Mouse (Mus musculus) midbrain, embryonic 12.5 days (tissue): ENCODE data around the gene Acadl. TPM values are rescaled to one million over a fixed set of nuclear protein-coding genes. Genes with fewer than 3 reads are reported as not detected.

ENCODE experiments used
- ATAC-seq: fragments of 200-750 bp; cut with Nextera tagmentation; 2 replicates; pipeline ENCODE4 v1.8.0; 2017; ENCODE audit warnings: low read depth, moderate TSS enrichment, moderate library complexity; ENCODE audit not compliant: low FRiP score
- H3K27ac ChIP-seq: fragments of 300-500 bp; sonication (generic); replicated peaks from 2 replicates; pipeline ENCODE4 v1.5.1; 2016; ENCODE audit warnings: mild to moderate bottlenecking
- H3K27me3 ChIP-seq: fragments of 300-500 bp; sonication (generic); 2 replicates; pipeline ENCODE4 v1.6.1; 2016; ENCODE audit warnings: mild to moderate bottlenecking
- H3K36me3 ChIP-seq: fragments of 300-500 bp; sonication (generic); 2 replicates; pipeline ENCODE4 v1.6.1; 2016
- H3K4me1 ChIP-seq: fragments of 300-500 bp; sonication (generic); 2 replicates; pipeline ENCODE4 v1.6.1; 2016
- H3K4me2 ChIP-seq: fragments of 300-500 bp; sonication (generic); replicated peaks from 2 replicates; pipeline ENCODE4 v1.6.1; 2016; ENCODE audit warnings: mild to moderate bottlenecking, moderate library complexity
- H3K4me3 ChIP-seq: fragments of 300-500 bp; sonication (generic); 2 replicates; pipeline ENCODE4 v1.5.1; 2016; ENCODE audit warnings: mild to moderate bottlenecking
- H3K9ac ChIP-seq: fragments of 300-500 bp; sonication (generic); replicated peaks from 2 replicates; pipeline ENCODE4 v1.6.1; 2016; ENCODE audit warnings: mild to moderate bottlenecking, moderate library complexity
- H3K9me3 ChIP-seq: fragments of 300-500 bp; sonication (generic); 2 replicates; pipeline ENCODE4 v1.6.1; 2016; ENCODE audit warnings: mild to moderate bottlenecking
- WGBS: fragments of 180-500 bp; shearing (Covaris S2); methylation state at CpG from one replicate; pipeline ENCODE4 v1.1.7; 2016; 5-methylcytosine and 5-hydroxymethylcytosine counted together
- polyA plus RNA-seq: library from polyadenylated mRNA; unstranded; fragments of >200 nt; fragmentation: Nextera tagmentation; extraction: Ambion mirVana; gene quantifications from 2 replicates; pipeline ENCODE4 v1.2.1, GENCODE M21; 2016

The Acadl gene
- polyA plus RNA-seq, 1 experiment from 2014 or later, result 49.9 TPM

DNA sequence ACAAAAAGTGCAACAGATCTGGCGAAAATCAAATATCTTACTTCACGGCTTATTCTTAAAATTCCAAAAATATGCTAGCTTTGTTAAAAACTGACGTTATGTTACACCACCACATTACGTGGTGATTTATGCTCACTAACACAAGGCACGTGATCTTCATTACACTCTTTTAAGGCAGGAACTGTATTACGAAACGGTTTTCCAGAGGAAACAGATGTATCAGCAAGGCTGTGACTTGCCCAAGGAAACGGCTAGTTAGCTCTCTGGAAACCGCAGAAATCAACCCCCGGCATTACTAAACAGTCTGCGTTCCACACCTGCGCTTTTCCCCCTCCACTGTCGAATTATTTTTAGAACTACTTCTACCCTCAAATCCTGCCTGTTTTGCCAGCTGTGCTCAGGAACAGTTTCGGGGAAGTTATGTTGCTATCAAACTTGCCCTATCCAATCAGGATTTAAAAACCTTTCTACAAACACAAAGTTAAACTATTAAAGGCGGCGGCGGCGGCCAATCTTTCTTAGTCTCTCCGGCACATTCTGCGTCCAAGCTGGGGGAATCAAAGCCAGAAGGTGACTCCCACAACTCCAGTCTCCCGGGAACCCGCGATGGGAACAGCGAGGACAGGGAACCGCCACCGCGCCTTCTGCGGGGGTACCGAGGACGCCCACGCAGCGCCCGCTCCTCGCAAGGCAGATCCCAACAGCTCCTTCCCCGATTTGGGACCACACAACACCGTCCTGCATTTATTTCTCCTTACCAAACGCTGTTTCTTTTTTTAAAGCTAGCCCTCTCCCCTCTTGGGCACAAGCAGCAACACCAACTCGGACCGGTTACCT is 46.9 kb downstream of the Acadl start:
- peak overlapping the region; percentile 92 for H3K9ac ChIP-seq
- H3K4me3 ChIP-seq, result peak overlapping the region; percentile 88
- WGBS, result 2% methylated on average over 39 of the region's 39 CpGs
- peak overlapping the region; percentile 77 for H3K4me2 ChIP-seq
- H3K27ac ChIP-seq, result peak overlapping the region; percentile 98
- peak; percentile 41 for ATAC-seq
- H3K9me3 ChIP-seq, result no peaks in the 10 kb centered on the region
- H3K27me3 ChIP-seq, result peaks cover 7% of the 10 kb centered on the region
- H3K36me3 ChIP-seq, result no peaks in the 10 kb centered on the region
- peaks cover 17% of the 10 kb centered on the region for H3K4me1 ChIP-seq

DNA sequence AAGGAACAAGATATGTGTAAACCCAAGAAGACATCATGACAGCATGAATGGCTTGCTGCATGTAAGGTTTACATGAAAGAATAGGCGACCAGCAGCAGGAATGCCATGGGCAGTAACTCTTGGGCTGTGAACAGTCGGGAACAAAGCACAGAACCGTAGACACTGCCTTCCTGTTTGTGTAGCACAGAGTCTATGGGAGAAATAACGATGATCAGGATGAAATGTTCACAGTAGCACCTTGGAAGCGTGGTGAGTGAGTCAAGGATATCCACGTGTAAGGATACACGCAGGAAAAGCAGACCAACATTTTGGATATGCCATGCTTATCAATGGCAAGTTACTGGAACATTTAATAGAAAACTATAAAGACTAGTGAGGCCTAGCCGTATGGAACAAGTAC is 48.3 kb downstream of the Acadl start:
- H3K4me1 ChIP-seq, result peaks cover 8% of the 10 kb centered on the region
- H3K4me2 ChIP-seq, result 0 out of 2 replicates have a peak overlapping the region, but pooled peaks have one; percentile 9
- H3K4me3 ChIP-seq, result no peak overlapping the region
- ATAC-seq, result no peak
- H3K36me3 ChIP-seq, result no peaks in the 10 kb centered on the region
- no peaks in the 10 kb centered on the region for H3K9me3 ChIP-seq
- no peak overlapping the region for H3K9ac ChIP-seq
- 73% methylated on average over 8 of the region's 8 CpGs for WGBS
- peaks cover 7% of the 10 kb centered on the region for H3K27me3 ChIP-seq
- H3K27ac ChIP-seq, result no peak overlapping the region

DNA sequence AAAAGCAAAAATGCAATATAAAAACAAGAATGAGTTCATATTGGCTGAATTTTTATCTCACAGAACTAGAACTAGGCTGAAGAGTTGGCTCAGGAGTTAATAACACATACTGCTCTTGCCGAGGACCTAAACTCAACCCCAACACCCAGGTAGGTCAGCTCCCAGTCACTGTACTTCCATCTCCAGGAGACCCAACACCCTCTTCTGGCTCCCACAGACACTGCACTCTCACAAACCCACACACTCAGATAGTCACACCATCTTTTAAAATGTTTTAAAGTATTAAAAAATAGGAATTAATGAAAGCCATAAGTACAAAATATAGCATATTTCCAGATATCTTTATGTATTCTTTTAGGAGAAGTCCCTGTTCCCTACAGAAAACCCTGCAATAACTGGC is 49.9 kb downstream of the Acadl start:
- Histone ChIP-seq H3K36me3 (no peaks in the 10 kb centered on the region), H3K4me1 (peaks cover 8% of the 10 kb centered on the region), H3K27ac (no peak overlapping the region), H3K27me3 (no peaks in the 10 kb centered on the region), H3K4me3 (no peak overlapping the region), H3K9ac (no peak overlapping the region), H3K4me2 (no peak overlapping the region), H3K9me3 (no peaks in the 10 kb centered on the region)
- ATAC-seq, result no peak
- WGBS, result 98% methylated on average over 1 of the region's 1 CpGs

DNA sequence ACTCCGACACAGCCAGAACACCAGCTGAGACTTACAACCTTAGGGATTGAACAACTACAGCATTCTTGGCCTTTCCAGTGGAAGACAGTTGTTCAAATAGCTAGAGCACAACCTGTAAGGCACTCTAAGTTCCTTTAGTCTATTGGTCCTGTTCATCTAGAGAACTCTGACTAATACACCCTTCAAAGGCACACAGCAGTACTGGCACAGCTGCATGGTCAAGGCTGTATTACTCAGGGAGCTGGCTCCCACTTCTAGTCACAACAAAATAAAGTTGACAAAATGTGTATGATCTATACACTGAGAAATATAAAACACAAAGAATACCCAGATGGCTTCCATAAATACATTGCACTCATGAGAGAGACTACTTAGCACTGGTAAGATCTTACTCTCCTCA is 56.3 kb downstream of the Acadl start:
- H3K36me3 ChIP-seq, result no peaks in the 10 kb centered on the region
- no peaks in the 10 kb centered on the region for H3K9me3 ChIP-seq
- no peak overlapping the region for H3K9ac ChIP-seq
- 86% methylated on average over 1 of the region's 1 CpGs for WGBS
- H3K27me3 ChIP-seq, result no peaks in the 10 kb centered on the region
- no peak overlapping the region for H3K27ac ChIP-seq
- no peaks in the 10 kb centered on the region for H3K4me1 ChIP-seq
- H3K4me3 ChIP-seq, result no peak overlapping the region
- ATAC-seq, result no peak
- no peak overlapping the region for H3K4me2 ChIP-seq

DNA sequence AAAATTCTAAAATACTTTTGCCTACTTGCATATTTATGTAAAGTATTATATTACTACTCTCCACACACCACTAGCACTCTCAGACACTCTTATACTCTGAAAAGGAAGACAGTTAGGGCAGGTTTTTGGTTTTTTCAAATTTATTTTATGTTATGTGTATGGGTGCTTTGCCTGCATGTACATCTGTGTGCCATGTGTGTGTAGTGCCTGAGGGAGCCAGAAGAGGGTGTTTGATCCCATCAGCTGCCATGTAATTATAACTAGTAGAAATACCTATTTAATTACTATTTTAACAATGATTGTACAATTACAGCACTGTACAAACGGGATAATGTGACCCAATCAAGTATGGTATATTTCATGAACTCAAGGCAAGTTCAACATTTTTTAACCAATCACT is 57.7 kb downstream of the Acadl start:
- no peak overlapping the region for H3K4me3 ChIP-seq
- no peaks in the 10 kb centered on the region for H3K4me1 ChIP-seq
- no peaks in the 10 kb centered on the region for H3K27me3 ChIP-seq
- H3K9me3 ChIP-seq, result no peaks in the 10 kb centered on the region
- no peak overlapping the region for H3K4me2 ChIP-seq
- H3K9ac ChIP-seq, result no peak overlapping the region
- no peak for ATAC-seq
- H3K36me3 ChIP-seq, result peaks cover 10% of the 10 kb centered on the region
- no peak overlapping the region for H3K27ac ChIP-seq
- WGBS, result 89% methylated on average over 1 of the region's 1 CpGs

DNA sequence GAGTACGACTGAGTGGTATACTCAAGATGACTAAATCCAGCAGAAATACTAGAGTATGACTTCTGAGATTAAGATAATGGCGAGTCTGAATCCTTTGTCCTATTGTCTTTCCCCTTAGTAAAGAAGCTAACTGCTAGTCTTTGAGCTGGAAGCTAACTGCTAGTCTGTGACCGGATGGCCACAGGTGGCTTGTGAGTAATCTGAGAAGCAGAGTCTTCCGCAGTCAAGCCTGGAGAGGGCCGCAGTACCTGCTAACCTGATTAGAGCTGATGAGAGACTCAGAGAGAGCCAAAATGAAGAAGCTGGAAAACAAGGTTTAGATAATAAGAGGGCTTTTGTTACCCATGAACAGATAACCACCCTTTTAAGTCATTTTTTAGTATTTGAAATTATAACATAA is 58.4 kb downstream of the Acadl start:
- Histone ChIP-seq H3K4me1 (no peaks in the 10 kb centered on the region), H3K4me2 (no peak overlapping the region), H3K36me3 (peaks cover 14% of the 10 kb centered on the region), H3K27ac (no peak overlapping the region), H3K9me3 (no peaks in the 10 kb centered on the region), H3K27me3 (no peaks in the 10 kb centered on the region), H3K4me3 (no peak overlapping the region), H3K9ac (no peak overlapping the region)
- WGBS, result 64% methylated on average over 5 of the region's 5 CpGs
- ATAC-seq, result no peak

DNA sequence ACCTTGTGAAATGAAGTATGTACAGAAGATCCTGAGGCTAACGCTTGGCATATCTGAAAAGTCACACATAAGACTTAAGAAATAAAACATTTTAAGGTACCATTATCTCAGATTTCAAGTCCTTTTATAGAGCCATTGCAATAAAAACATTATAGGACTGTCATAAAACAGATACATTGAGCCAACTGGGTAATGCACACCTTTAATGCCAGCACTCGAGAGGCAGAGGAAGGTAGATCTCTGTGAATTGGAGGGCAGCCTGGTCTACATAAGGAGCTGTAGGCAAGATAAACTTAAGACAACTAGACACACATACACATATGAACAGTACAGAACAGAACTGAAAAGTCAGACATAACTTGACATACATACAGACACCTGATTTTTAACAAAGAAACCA is 65.1 kb downstream of the Acadl start:
- 93% methylated on average over 2 of the region's 2 CpGs for WGBS
- H3K36me3 ChIP-seq, result peaks cover 19% of the 10 kb centered on the region
- ATAC-seq, result no peak
- H3K4me3 ChIP-seq, result no peak overlapping the region
- H3K4me1 ChIP-seq, result no peaks in the 10 kb centered on the region
- H3K27me3 ChIP-seq, result no peaks in the 10 kb centered on the region
- H3K9ac ChIP-seq, result no peak overlapping the region
- H3K27ac ChIP-seq, result no peak overlapping the region
- H3K9me3 ChIP-seq, result no peaks in the 10 kb centered on the region
- H3K4me2 ChIP-seq, result no peak overlapping the region

DNA sequence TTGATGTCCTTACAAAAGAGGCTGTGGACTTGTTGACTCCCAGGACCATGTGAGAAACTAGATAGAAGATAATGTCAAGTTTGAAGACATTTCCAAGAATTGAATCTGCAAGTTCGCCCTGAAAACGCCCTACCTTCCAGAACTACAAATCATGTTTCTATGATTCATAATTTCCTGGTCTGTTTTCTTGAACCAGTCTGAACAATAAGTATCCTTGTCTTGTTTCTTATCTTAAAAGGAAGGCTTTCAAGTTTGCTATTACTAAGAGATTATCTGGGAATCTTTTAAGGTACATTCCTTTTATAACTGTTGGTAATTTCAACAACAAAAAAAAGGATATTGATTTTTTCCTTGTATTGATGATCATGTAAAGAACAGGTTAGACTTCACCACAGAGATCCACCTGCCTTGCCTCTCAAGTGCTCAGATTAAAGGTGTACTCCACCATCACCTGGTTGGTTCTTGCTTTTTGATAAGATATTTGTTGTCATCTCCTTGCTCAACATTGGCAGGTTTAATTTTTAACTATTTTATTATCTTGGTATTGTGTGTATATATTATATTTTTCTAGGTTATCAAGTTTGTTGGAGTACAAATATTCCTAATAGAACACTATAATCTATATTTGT is 70.1 kb downstream of the Acadl start:
- Histone ChIP-seq H3K27ac (no peak overlapping the region), H3K4me1 (no peaks in the 10 kb centered on the region), H3K9me3 (no peaks in the 10 kb centered on the region), H3K9ac (no peak overlapping the region), H3K36me3 (no peaks in the 10 kb centered on the region), H3K4me3 (no peak overlapping the region), H3K27me3 (no peaks in the 10 kb centered on the region), H3K4me2 (no peak overlapping the region)
- no peak for ATAC-seq
- 97% methylated on average over 2 of the region's 2 CpGs for WGBS

DNA sequence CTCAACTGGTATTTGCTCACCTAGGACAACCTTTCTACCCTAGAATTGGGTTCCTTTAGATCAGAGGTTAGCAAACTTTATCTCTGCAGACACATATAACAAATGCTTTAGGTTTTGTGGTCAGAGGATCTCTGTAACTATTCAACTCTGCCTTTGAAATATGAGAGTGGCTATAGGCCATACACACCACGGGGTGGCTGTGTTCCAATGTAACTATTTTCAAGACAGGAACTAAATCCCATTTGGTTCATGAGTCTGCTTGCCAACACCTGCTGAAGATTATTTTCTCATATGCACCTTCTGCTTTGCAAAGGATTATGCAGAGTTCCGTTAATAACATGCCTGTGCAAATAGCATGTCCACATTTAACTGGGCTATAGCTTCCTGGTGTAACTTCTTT is 80.8 kb downstream of the Acadl start:
- no peaks in the 10 kb centered on the region for H3K4me1 ChIP-seq
- ATAC-seq, result no peak
- no peak overlapping the region for H3K4me2 ChIP-seq
- no peak overlapping the region for H3K27ac ChIP-seq
- H3K9ac ChIP-seq, result no peak overlapping the region
- no peaks in the 10 kb centered on the region for H3K9me3 ChIP-seq
- no peaks in the 10 kb centered on the region for H3K36me3 ChIP-seq
- no peak overlapping the region for H3K4me3 ChIP-seq
- H3K27me3 ChIP-seq, result no peaks in the 10 kb centered on the region
- 73% methylated on average over 2 of the region's 2 CpGs for WGBS

DNA sequence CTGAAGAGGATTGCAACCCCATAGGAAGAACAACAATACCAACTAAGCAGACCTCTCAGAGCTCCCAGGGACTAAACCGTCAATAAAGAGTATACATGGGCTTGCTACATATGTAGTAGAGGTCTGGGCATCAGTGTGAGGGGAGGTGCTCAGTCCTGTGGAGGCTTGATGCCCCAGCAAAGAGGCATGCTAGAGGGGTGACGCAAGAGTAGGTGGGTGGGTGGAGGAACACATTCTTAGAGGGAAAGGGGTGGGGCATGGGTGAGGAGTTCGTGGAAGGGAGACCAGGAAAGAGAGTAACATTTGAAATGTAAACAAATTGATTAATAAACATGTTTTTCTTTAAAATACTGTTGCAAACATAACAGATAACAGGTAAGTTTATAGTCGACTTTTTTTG is 82.0 kb downstream of the Acadl start:
- Histone ChIP-seq H3K27ac (no peak overlapping the region), H3K4me1 (no peaks in the 10 kb centered on the region), H3K4me3 (no peak overlapping the region), H3K9me3 (no peaks in the 10 kb centered on the region), H3K36me3 (no peaks in the 10 kb centered on the region), H3K9ac (no peak overlapping the region), H3K4me2 (no peak overlapping the region), H3K27me3 (no peaks in the 10 kb centered on the region)
- no peak for ATAC-seq
- WGBS, result 83% methylated on average over 4 of the region's 4 CpGs
